Mouse (Mus musculus): ENCODE results near the gene Aaed1.

DNA sequence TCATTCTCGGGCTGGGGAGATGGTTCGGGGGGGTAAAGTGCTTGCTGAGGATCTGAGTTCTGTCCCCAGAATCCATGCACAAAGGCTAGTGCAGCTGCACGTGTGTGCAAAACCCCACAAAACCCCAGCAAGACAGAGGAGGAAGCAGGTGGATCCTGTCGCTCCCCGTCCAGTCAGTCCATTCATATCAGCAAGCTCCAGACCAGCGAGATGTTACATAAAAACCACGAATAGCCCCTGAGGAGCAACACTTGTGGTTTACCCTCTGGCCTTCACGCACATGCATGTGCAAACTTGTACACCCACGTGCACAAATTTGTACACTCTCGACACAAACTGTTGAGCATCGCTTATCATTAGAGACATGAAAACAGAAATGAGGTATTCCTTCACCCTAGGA lies 2.7 kb downstream of the Aaed1 start:
- TF ChIP-seq POLR2A (IDR thresholded peaks at IDR 0.05; ENCODE audit: low read depth, low read length) = no peak
- TF ChIP-seq CTCF (IDR thresholded peaks at IDR 0.05; ENCODE audit: extremely low read depth, insufficient read length, insufficient replicate concordance, low read depth, low read length) = no peak

All from small intestine, adult 2 months (tissue).